Mouse (Mus musculus) kidney, embryonic 16.5 days (tissue): Measurements from ENCODE around the gene Col25a1. TPM values are rescaled to one million over a fixed set of nuclear protein-coding genes. Genes with fewer than 3 reads are reported as not detected.

Experiments
- ATAC-seq: fragments of 200-750 bp; cut with Nextera tagmentation; 2 replicates; pipeline ENCODE4 v1.8.0; 2017; ENCODE audit warnings: moderate TSS enrichment; ENCODE audit not compliant: low FRiP score, low TSS enrichment
- H3K27ac ChIP-seq: fragments of 300-500 bp; sonication (generic); 2 replicates; pipeline ENCODE4 v1.5.1; 2014; ENCODE audit warnings: low read length
- H3K27me3 ChIP-seq: fragments of 300-500 bp; sonication (generic); 2 replicates; pipeline ENCODE4 v1.6.1; 2014; ENCODE audit warnings: low read length, control low read depth, mixed read lengths; ENCODE audit not compliant: insufficient read depth
- H3K36me3 ChIP-seq: fragments of 300-500 bp; sonication (generic); 2 replicates; pipeline ENCODE4 v1.6.1; 2014; ENCODE audit warnings: low read length, control low read depth, mixed read lengths; ENCODE audit not compliant: insufficient read depth
- H3K4me1 ChIP-seq: fragments of 300-500 bp; sonication (generic); 2 replicates; pipeline ENCODE4 v1.6.1; 2014; ENCODE audit warnings: low read length, control low read depth, mixed read lengths; ENCODE audit not compliant: insufficient read depth
- H3K4me2 ChIP-seq: fragments of 300-500 bp; sonication (generic); replicated peaks from 2 replicates; pipeline ENCODE4 v1.6.1; 2014; ENCODE audit warnings: low read depth, low read length
- H3K4me3 ChIP-seq: fragments of 300-500 bp; sonication (generic); 2 replicates; pipeline ENCODE4 v1.5.1; 2014; ENCODE audit warnings: mild to moderate bottlenecking, low read length
- H3K9ac ChIP-seq: fragments of 300-500 bp; sonication (generic); replicated peaks from 2 replicates; pipeline ENCODE4 v1.6.1; 2014; ENCODE audit warnings: low read length
- H3K9me3 ChIP-seq: fragments of 300-500 bp; sonication (generic); 2 replicates; pipeline ENCODE4 v1.6.1; 2016; ENCODE audit warnings: low read length, control low read depth
- WGBS: fragments of 180-500 bp; shearing (Covaris S2); extraction: QIAGEN DNeasy Blood & Tissue Kit; methylation state at CpG from one replicate; pipeline ENCODE4 v1.1.7; 2014; 5-methylcytosine and 5-hydroxymethylcytosine counted together
- polyA plus RNA-seq: library from polyadenylated mRNA; unstranded; fragments of >200 nt; fragmentation: Nextera tagmentation; extraction: Ambion mirVana; gene quantifications from 2 replicates; pipeline ENCODE4 v1.2.1, GENCODE M21; 2015

Col25a1 gene
- polyA plus RNA-seq, 1 experiment from 2014 or later, result 4.2 TPM

- Histone ChIP-seq H3K36me3 (no peaks in the 10 kb centered on the region), H3K9ac (no peak overlapping the region), H3K9me3 (no peaks in the 10 kb centered on the region), H3K27ac (no peak overlapping the region), H3K4me2 (no peak overlapping the region), H3K4me3 (no peak overlapping the region), H3K27me3 (no peaks in the 10 kb centered on the region), H3K4me1 (peaks cover 3% of the 10 kb centered on the region; the same call in 1 of the 2 replicates)
- 43% methylated on average over 5 of the region's 5 CpGs for WGBS
- ATAC-seq, result no peak
Observed at GRCm38 (mm10) chr3:130430052-130430451, 298.8 kb downstream of the Col25a1 start.

DNA sequence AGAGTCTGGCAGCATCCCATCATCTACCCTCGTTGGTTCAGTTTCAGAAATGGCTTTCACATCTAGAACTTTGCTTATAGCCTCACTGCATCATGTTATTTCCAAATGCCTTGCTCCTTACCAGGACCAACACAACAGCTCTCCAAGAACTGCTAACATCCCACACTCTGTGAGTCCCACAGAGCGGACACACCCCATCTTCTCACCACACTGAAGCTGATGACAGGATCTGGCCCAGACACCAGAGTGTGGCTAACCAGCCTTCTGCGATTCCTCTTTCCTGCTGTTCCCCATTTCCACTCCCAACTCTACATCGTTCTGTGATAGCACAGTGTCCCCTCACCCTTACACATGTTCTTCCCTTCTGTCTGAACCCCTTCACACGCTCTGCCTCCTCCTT, 301.5 kb downstream of the Col25a1 start:
- peaks cover 3% of the 10 kb centered on the region; the same call in 1 of the 2 replicates for H3K4me1 ChIP-seq
- no peak for ATAC-seq
- WGBS, result 79% methylated on average over 5 of the region's 5 CpGs
- H3K27me3 ChIP-seq, result no peaks in the 10 kb centered on the region
- H3K9ac ChIP-seq, result no peak overlapping the region
- H3K36me3 ChIP-seq, result no peaks in the 10 kb centered on the region
- no peak overlapping the region for H3K27ac ChIP-seq
- no peak overlapping the region for H3K4me2 ChIP-seq
- H3K9me3 ChIP-seq, result no peaks in the 10 kb centered on the region
- no peak overlapping the region for H3K4me3 ChIP-seq

DNA sequence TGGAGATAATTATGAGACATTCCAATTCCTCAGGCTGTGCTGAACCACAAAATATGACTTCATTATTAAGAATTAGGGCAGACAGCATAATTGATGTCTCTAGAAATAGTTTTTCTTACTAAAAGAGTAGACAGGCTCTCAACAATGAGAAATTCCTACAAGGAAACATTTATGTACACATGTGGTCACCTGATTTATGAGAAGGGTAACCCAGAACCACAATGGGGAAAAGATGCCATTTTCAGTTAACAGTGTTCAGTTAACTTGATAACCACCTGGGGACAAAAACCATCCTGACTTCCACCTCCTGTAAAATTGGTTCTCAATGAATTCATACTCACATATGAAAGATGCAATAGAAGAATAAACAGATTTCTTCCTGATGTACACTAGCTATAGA, 305.7 kb downstream of the Col25a1 start:
- H3K4me2 ChIP-seq, result no peak overlapping the region
- H3K27me3 ChIP-seq, result no peaks in the 10 kb centered on the region
- no peak for ATAC-seq

DNA sequence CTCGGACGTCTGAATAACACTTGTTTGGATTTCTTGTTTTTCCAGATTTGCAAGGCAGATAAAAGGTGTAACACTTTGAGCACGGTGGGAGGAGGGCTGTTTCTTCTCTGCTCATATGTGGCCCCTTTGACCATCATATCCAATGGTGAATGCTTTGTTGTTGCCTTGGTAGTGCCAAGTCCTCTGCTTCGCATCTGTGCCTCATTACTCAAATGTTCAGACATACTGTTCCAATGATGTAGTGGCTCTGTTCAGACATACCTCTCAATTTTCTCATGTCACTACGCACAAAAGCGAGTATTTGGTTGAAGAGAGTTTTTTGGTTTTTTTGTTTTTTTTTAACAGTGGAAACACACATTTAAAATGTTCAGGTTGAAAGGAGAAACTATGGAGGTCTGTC, 308.5 kb downstream of the Col25a1 start:
- H3K36me3 ChIP-seq, result no peaks in the 10 kb centered on the region
- 91% methylated on average over 6 of the region's 6 CpGs for WGBS
- no peak for ATAC-seq

More for the DNA sequence above, 305.7 kb downstream of the Col25a1 start:
- no peaks in the 10 kb centered on the region for H3K36me3 ChIP-seq
- H3K4me1 ChIP-seq, result no peaks in the 10 kb centered on the region; the same call in 1 of the 2 replicates
- H3K4me3 ChIP-seq, result no peak overlapping the region
- H3K9ac ChIP-seq, result no peak overlapping the region
- no peak overlapping the region for H3K27ac ChIP-seq
- no peaks in the 10 kb centered on the region for H3K9me3 ChIP-seq

GRCm38 (mm10) chr3:130440689-130441088, 309.4 kb downstream of the Col25a1 start:
- no peaks in the 10 kb centered on the region; the same call in 1 of the 2 replicates for H3K4me1 ChIP-seq
- H3K27ac ChIP-seq, result no peak overlapping the region
- H3K9ac ChIP-seq, result no peak overlapping the region
- H3K27me3 ChIP-seq, result no peaks in the 10 kb centered on the region
- ATAC-seq, result no peak
- WGBS, result 43% methylated on average over 12 of the region's 12 CpGs
- H3K36me3 ChIP-seq, result no peaks in the 10 kb centered on the region
- H3K9me3 ChIP-seq, result no peaks in the 10 kb centered on the region
- H3K4me2 ChIP-seq, result no peak overlapping the region
- H3K4me3 ChIP-seq, result no peak overlapping the region

More for the DNA sequence above, 308.5 kb downstream of the Col25a1 start:
- H3K27ac ChIP-seq, result no peak overlapping the region
- no peaks in the 10 kb centered on the region for H3K27me3 ChIP-seq
- H3K4me2 ChIP-seq, result no peak overlapping the region
- no peaks in the 10 kb centered on the region for H3K9me3 ChIP-seq
- H3K4me3 ChIP-seq, result no peak overlapping the region
- H3K9ac ChIP-seq, result no peak overlapping the region
- H3K4me1 ChIP-seq, result no peaks in the 10 kb centered on the region; the same call in 1 of the 2 replicates

- no peaks in the 10 kb centered on the region for H3K36me3 ChIP-seq
- WGBS, result 55% methylated on average over 13 of the region's 13 CpGs
- no peak overlapping the region for H3K9ac ChIP-seq
- no peaks in the 10 kb centered on the region; the same call in 1 of the 2 replicates for H3K4me1 ChIP-seq
- H3K4me3 ChIP-seq, result no peak overlapping the region
- H3K4me2 ChIP-seq, result no peak overlapping the region
- H3K27ac ChIP-seq, result no peak overlapping the region
- no peak for ATAC-seq
- no peaks in the 10 kb centered on the region for H3K27me3 ChIP-seq
- H3K9me3 ChIP-seq, result no peaks in the 10 kb centered on the region
Observed at GRCm38 (mm10) chr3:130443842-130444627, 312.7 kb downstream of the Col25a1 start.

- H3K4me2 ChIP-seq, result no peak overlapping the region
- no peaks in the 10 kb centered on the region for H3K27me3 ChIP-seq
- H3K9me3 ChIP-seq, result no peaks in the 10 kb centered on the region
- ATAC-seq, result no peak
- no peak overlapping the region for H3K27ac ChIP-seq
- H3K9ac ChIP-seq, result no peak overlapping the region
- WGBS, result 53% methylated on average over 7 of the region's 7 CpGs
- no peak overlapping the region for H3K4me3 ChIP-seq
- no peaks in the 10 kb centered on the region for H3K36me3 ChIP-seq
- 0 out of 2 replicates have a peak, but pooled peaks cover 3% of the 10 kb centered on the region for H3K4me1 ChIP-seq
Observed at GRCm38 (mm10) chr3:130449864-130450263, 318.6 kb downstream of the Col25a1 start.

- H3K9me3 ChIP-seq, result 0 out of 2 replicates have a peak, but pooled peaks cover 4% of the 10 kb centered on the region
- H3K4me1 ChIP-seq, result no peaks in the 10 kb centered on the region
- H3K27ac ChIP-seq, result no peak overlapping the region
- no peaks in the 10 kb centered on the region for H3K36me3 ChIP-seq
- no peaks in the 10 kb centered on the region for H3K27me3 ChIP-seq
- ATAC-seq, result no peak
- H3K4me2 ChIP-seq, result no peak overlapping the region
- WGBS, result 84% methylated on average over 5 of the region's 5 CpGs
- no peak overlapping the region for H3K9ac ChIP-seq
- no peak overlapping the region for H3K4me3 ChIP-seq
Observed at GRCm38 (mm10) chr3:130465371-130465770, 334.1 kb downstream of the Col25a1 start.

GRCm38 (mm10) chr3:130473211-130473768, 342.0 kb downstream of the Col25a1 start:
- H3K4me3 ChIP-seq, result no peak overlapping the region
- no peaks in the 10 kb centered on the region for H3K9me3 ChIP-seq
- no peaks in the 10 kb centered on the region for H3K36me3 ChIP-seq
- ATAC-seq, result no peak
- peaks cover 3% of the 10 kb centered on the region; the same call in 1 of the 2 replicates for H3K4me1 ChIP-seq
- no peak overlapping the region for H3K4me2 ChIP-seq
- H3K27me3 ChIP-seq, result no peaks in the 10 kb centered on the region
- 47% methylated on average over 4 of the region's 4 CpGs for WGBS
- H3K27ac ChIP-seq, result no peak overlapping the region
- no peak overlapping the region for H3K9ac ChIP-seq

DNA sequence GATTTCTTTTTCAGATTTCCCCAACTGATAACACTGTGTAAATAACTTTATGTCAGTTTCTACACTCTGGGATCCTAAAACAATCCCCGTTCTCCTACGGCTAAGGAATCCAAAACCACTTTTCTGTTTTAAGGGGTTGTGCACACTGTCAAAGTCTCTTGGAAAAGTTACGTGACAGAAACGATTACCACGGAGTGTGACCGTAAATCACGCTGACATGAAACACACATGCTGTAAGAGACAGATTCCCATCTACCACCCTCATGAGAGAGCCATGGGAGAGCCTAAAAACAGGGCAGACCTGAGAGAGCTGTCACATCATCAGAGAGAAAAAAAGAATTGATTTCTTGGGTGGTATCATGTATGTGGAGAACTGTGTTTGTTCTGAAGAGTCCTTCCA, 342.7 kb downstream of the Col25a1 start:
- Histone ChIP-seq H3K9ac (no peak overlapping the region), H3K4me3 (no peak overlapping the region), H3K9me3 (no peaks in the 10 kb centered on the region), H3K36me3 (no peaks in the 10 kb centered on the region), H3K4me1 (peaks cover 3% of the 10 kb centered on the region; the same call in 1 of the 2 replicates), H3K27me3 (no peaks in the 10 kb centered on the region), H3K4me2 (no peak overlapping the region), H3K27ac (no peak overlapping the region)
- WGBS, result 29% methylated on average over 7 of the region's 7 CpGs
- no peak for ATAC-seq
